Mouse (Mus musculus) neural tube, embryonic 13.5 days (tissue): ENCODE measurements around the gene Ttll8. TPM values are rescaled to one million over a fixed set of nuclear protein-coding genes. Genes with fewer than 3 reads are reported as not detected.

Source experiments
- ATAC-seq: fragments of 200-750 bp; cut with Nextera tagmentation; 2 replicates; pipeline ENCODE4 v1.8.0; 2017; ENCODE audit warnings: low read depth, mild to moderate bottlenecking, moderate TSS enrichment, moderate library complexity
- H3K27ac ChIP-seq: fragments of 300-500 bp; sonication (generic); replicated peaks from 2 replicates; pipeline ENCODE4 v1.5.1; 2015; ENCODE audit warnings: moderate library complexity, mild to moderate bottlenecking, inconsistent platforms
- H3K27me3 ChIP-seq: fragments of 300-500 bp; sonication (generic); 2 replicates; pipeline ENCODE4 v1.6.1; 2015; ENCODE audit warnings: mild to moderate bottlenecking, inconsistent platforms
- H3K36me3 ChIP-seq: fragments of 300-500 bp; sonication (generic); 2 replicates; pipeline ENCODE4 v1.6.1; 2015; ENCODE audit warnings: mild to moderate bottlenecking, inconsistent platforms
- H3K4me1 ChIP-seq: fragments of 300-500 bp; sonication (generic); replicated peaks from 2 replicates; pipeline ENCODE4 v1.6.1; 2015; ENCODE audit warnings: inconsistent platforms
- H3K4me2 ChIP-seq: fragments of 300-500 bp; sonication (generic); 2 replicates; pipeline ENCODE4 v1.6.1; 2015; ENCODE audit warnings: inconsistent platforms, mild to moderate bottlenecking, moderate library complexity
- H3K4me3 ChIP-seq: fragments of 300-500 bp; sonication (generic); 2 replicates; pipeline ENCODE4 v1.5.1; 2015; ENCODE audit warnings: mild to moderate bottlenecking, inconsistent platforms
- H3K9ac ChIP-seq: fragments of 300-500 bp; sonication (generic); 2 replicates; pipeline ENCODE4 v1.6.1; 2015; ENCODE audit warnings: moderate library complexity, mild to moderate bottlenecking, inconsistent platforms
- H3K9me3 ChIP-seq: fragments of 300-500 bp; sonication (generic); 2 replicates; pipeline ENCODE4 v1.6.1; 2016; ENCODE audit warnings: inconsistent platforms
- WGBS: fragments of 180-500 bp; shearing (Covaris S2); methylation state at CpG from one replicate; pipeline ENCODE4 v1.1.7; 2015; 5-methylcytosine and 5-hydroxymethylcytosine counted together
- polyA plus RNA-seq: library from polyadenylated mRNA; unstranded; fragments of >200 nt; fragmentation: Nextera tagmentation; extraction: Ambion mirVana; gene quantifications from 2 replicates; pipeline ENCODE4 v1.2.1, GENCODE M21; 2015

Ttll8 gene
- polyA plus RNA-seq, 1 experiment from 2014 or later = not detected

GRCm38 (mm10) chr15:88841580-88842299, 112.5 kb downstream of the Ttll8 start:
- Histone ChIP-seq H3K27ac (no peak overlapping the region), H3K27me3 (no peaks in the 10 kb centered on the region; the same call in 1 of the 2 replicates), H3K4me3 (no peak overlapping the region), H3K36me3 (no peaks in the 10 kb centered on the region), H3K9ac (no peak overlapping the region), H3K9me3 (no peaks in the 10 kb centered on the region), H3K4me2 (no peak overlapping the region), H3K4me1 (peaks cover 27% of the 10 kb centered on the region)
- no peak for ATAC-seq
- WGBS = 84% methylated on average over 3 of the region's 3 CpGs

GRCm38 (mm10) chr15:88841160-88841559, 113.1 kb downstream of the Ttll8 start:
- 83% methylated on average over 2 of the region's 2 CpGs for WGBS
- no peaks in the 10 kb centered on the region for H3K36me3 ChIP-seq
- H3K9ac ChIP-seq = no peak overlapping the region
- H3K27me3 ChIP-seq = no peaks in the 10 kb centered on the region
- H3K4me2 ChIP-seq = no peak overlapping the region
- no peak overlapping the region for H3K4me3 ChIP-seq
- no peak overlapping the region for H3K27ac ChIP-seq
- no peak for ATAC-seq
- H3K9me3 ChIP-seq = no peaks in the 10 kb centered on the region
- peaks cover 27% of the 10 kb centered on the region for H3K4me1 ChIP-seq

Other genes starting within 250 kb of the Ttll8 start
- 18.1 and 20.3 TPM in 2 replicates for gene Brd1, start 220.2 kb downstream of the Ttll8 start, polyA plus RNA-seq
- 22.5 and 24.7 TPM in 2 replicates for gene Zbed4, start 202.8 kb downstream of the Ttll8 start, polyA plus RNA-seq
- gene Alg12, start 135.1 kb downstream of the Ttll8 start, polyA plus RNA-seq = 7.8 and 9.3 TPM in 2 replicates
- gene Creld2, start 134.8 kb downstream of the Ttll8 start, polyA plus RNA-seq = 62.4 and 70.9 TPM in 2 replicates
- 51.2 and 52.5 TPM in 2 replicates for gene Pim3, start 92.2 kb downstream of the Ttll8 start, polyA plus RNA-seq
- 6.7 and 8.0 TPM in 2 replicates for gene Mlc1, start 24.6 kb upstream of the Ttll8 start, polyA plus RNA-seq
- 0.11 TPM in 1 of 2 replicates, not detected in the other for gene Mov10l1, start 28.5 kb upstream of the Ttll8 start, polyA plus RNA-seq
- gene Panx2, start 105.3 kb upstream of the Ttll8 start, polyA plus RNA-seq = 2.8 and 3.4 TPM in 2 replicates
- 39.6 and 46.8 TPM in 2 replicates for gene Trabd, start 120.7 kb upstream of the Ttll8 start, polyA plus RNA-seq
- 21.0 and 21.9 TPM in 2 replicates for gene Selenoo, start 134.7 kb upstream of the Ttll8 start, polyA plus RNA-seq
- 15.8 and 16.7 TPM in 2 replicates for gene Tubgcp6, start 168.7 kb upstream of the Ttll8 start, polyA plus RNA-seq
- 23.9 and 26.7 TPM in 2 replicates for gene Hdac10, start 174.3 kb upstream of the Ttll8 start, polyA plus RNA-seq
- gene Mapk12, start 186.3 kb upstream of the Ttll8 start, polyA plus RNA-seq = 6.7 and 7.0 TPM in 2 replicates
- gene Mapk11, start 195.2 kb upstream of the Ttll8 start, polyA plus RNA-seq = 35.8 and 40.2 TPM in 2 replicates
- gene Plxnb2, start 226.4 kb upstream of the Ttll8 start, polyA plus RNA-seq = 89.8 and 94.5 TPM in 2 replicates
- 68.9 and 71.8 TPM in 2 replicates for gene Dennd6b, start 242.1 kb upstream of the Ttll8 start, polyA plus RNA-seq